Mouse (Mus musculus): Measurements from ENCODE around the gene Ints14. TPM values are rescaled to one million over a fixed set of nuclear protein-coding genes. Genes with fewer than 3 reads are reported as not detected.

The Ints14 gene
- polyA plus RNA-seq, 1 experiment from 2014 or later: 47.1 TPM

DNA sequence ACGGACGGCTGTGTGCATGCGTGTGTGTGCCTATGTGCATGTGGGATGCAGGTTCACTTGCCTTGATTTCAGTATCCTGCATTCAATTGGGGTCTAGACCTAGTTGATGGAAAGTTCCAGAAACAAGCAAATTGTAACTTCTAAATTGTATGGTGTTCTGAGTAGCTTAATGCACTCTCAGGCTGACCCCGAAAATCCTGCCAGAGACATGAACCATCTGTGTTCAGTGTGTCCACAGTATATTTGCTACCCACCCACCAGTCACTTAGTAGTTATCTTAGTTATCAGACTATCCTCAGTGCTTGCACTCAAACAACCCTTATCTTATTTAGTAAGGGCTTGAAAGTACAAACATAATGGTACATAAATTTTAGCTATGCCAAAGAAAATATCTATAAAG is 19.1 kb upstream of the Ints14 start:
- 85% methylated on average over 4 of the region's 4 CpGs for WGBS
- ATAC-seq (ENCODE audit: low FRiP score, low TSS enrichment) (no peak), DNase-seq (no peak)
- H3K4me1 ChIP-seq (ENCODE audit: control insufficient read depth, insufficient read depth, low read length): no peaks in the 10 kb centered on the region
- no peak overlapping the region for H3K27ac ChIP-seq (replicated peaks; ENCODE audit: low read depth, low read length)
- no peak overlapping the region for H3K4me3 ChIP-seq (replicated peaks; ENCODE audit: low read depth, low read length)
- H3K9ac ChIP-seq (replicated peaks; ENCODE audit: low read length): no peak overlapping the region
- H3K9me3 ChIP-seq (ENCODE audit: control insufficient read depth, low read length): no peaks in the 10 kb centered on the region
- H3K36me3 ChIP-seq (ENCODE audit: control insufficient read depth, insufficient read depth, low read length): no peaks in the 10 kb centered on the region
- no peak overlapping the region for H3K4me2 ChIP-seq (ENCODE audit: low read length)
- no peaks in the 10 kb centered on the region for H3K27me3 ChIP-seq (ENCODE audit: control insufficient read depth, insufficient read depth, low read length)

- Histone ChIP-seq H3K4me3 (replicated peaks; ENCODE audit: low read depth, low read length) (no peak overlapping the region), H3K4me2 (ENCODE audit: low read length) (no peak overlapping the region)
Measured at GRCm38 (mm10) chr9:64943997-64944396, 16.7 kb upstream of the Ints14 start.

DNA sequence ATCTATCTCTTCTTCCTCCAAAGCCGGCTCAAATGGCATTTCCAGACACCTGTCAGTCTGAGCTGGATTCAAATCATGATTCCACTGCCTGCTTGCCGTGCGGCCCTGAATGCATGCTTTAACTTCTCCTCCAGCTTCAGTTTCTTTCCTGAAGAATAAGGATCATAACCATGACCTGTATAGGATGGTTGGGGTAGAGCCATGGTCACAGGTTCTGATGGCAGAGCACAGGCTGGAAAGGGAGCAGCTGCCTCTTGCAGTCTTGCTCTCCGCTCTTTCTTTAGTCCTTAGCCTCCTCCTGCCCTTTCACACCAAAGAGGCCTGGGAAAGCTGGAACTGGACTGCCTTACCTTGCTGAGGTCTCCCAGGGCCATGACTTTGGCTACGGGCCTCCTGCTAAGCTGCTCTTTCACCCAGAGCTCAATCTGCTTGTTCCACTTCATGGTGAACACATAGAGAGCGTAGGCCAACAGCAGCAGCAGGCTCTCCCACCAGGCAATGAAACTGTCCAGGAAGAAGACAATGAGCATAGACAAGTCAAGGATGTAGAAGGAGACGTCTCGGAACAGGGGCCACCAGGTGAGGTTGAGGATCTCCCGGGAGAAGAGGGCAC is 13.1 kb upstream of the Ints14 start:
- H3K36me3 ChIP-seq (ENCODE audit: control insufficient read depth, insufficient read depth, low read length): no peaks in the 10 kb centered on the region
- H3K27ac ChIP-seq (replicated peaks; ENCODE audit: low read depth, low read length): no peak overlapping the region
- no peak overlapping the region for H3K9ac ChIP-seq (replicated peaks; ENCODE audit: low read length)
- H3K9me3 ChIP-seq (ENCODE audit: control insufficient read depth, low read length): no peaks in the 10 kb centered on the region
- H3K4me1 ChIP-seq (ENCODE audit: control insufficient read depth, insufficient read depth, low read length): 0 out of 2 replicates have a peak, but pooled peaks cover 4% of the 10 kb centered on the region
- DNase-seq (no peak), ATAC-seq (ENCODE audit: low FRiP score, low TSS enrichment) (no peak)
- no peak overlapping the region for H3K4me2 ChIP-seq (ENCODE audit: low read length)
- H3K4me3 ChIP-seq (replicated peaks; ENCODE audit: low read depth, low read length): no peak overlapping the region
- 0 out of 2 replicates have a peak, but pooled peaks cover 2% of the 10 kb centered on the region for H3K27me3 ChIP-seq (ENCODE audit: control insufficient read depth, insufficient read depth, low read length)
- WGBS: 85% methylated on average over 9 of the region's 9 CpGs

More at GRCm38 (mm10) chr9:64943997-64944396, 16.7 kb upstream of the Ints14 start:
- H3K9ac ChIP-seq (replicated peaks; ENCODE audit: low read length): no peak overlapping the region
- H3K27me3 ChIP-seq (ENCODE audit: control insufficient read depth, insufficient read depth, low read length): no peaks in the 10 kb centered on the region
- no peaks in the 10 kb centered on the region for H3K9me3 ChIP-seq (ENCODE audit: control insufficient read depth, low read length)
- WGBS: 29% methylated on average over 11 of the region's 11 CpGs
- no peaks in the 10 kb centered on the region for H3K36me3 ChIP-seq (ENCODE audit: control insufficient read depth, insufficient read depth, low read length)
- H3K27ac ChIP-seq (replicated peaks; ENCODE audit: low read depth, low read length): no peak overlapping the region
- DNase-seq (no peak), ATAC-seq (ENCODE audit: low FRiP score, low TSS enrichment) (no peak)
- no peaks in the 10 kb centered on the region for H3K4me1 ChIP-seq (ENCODE audit: control insufficient read depth, insufficient read depth, low read length)

GRCm38 (mm10) chr9:64951161-64951657 is 9.5 kb upstream of the Ints14 start, which contains the start of gene Slc24a1:
Gene Slc24a1, minus strand, starts transcription at chr9:64951607.
- H3K4me3 ChIP-seq (replicated peaks; ENCODE audit: low read depth, low read length): no peak within 1 kb of the TSS
- no peaks in the 10 kb centered on the region for H3K9me3 ChIP-seq (ENCODE audit: control insufficient read depth, low read length)
- H3K27me3 ChIP-seq (ENCODE audit: control insufficient read depth, insufficient read depth, low read length): peaks cover 2% of the 10 kb centered on the region; the same call in 1 of the 2 replicates
- H3K9ac ChIP-seq (replicated peaks; ENCODE audit: low read length): no peak within 1 kb of the TSS
- 0 out of 2 replicates have a peak, but pooled peaks cover 4% of the 10 kb centered on the region for H3K4me1 ChIP-seq (ENCODE audit: control insufficient read depth, insufficient read depth, low read length)
- H3K4me2 ChIP-seq (ENCODE audit: low read length): no peak within 1 kb of the TSS
- no peak within 1 kb of the TSS for H3K27ac ChIP-seq (replicated peaks; ENCODE audit: low read depth, low read length)
- WGBS: 33% methylated on average over 11 of the region's 11 CpGs
- no peaks in the 10 kb centered on the region for H3K36me3 ChIP-seq (ENCODE audit: control insufficient read depth, insufficient read depth, low read length)
- ATAC-seq (ENCODE audit: low FRiP score, low TSS enrichment) (no peak), DNase-seq (no peak)

GRCm38 (mm10) chr9:64952055-64952454 is 8.7 kb upstream of the Ints14 start:
- DNase-seq: no peak

GRCm38 (mm10) chr9:64953190-64953589 is 7.5 kb upstream of the Ints14 start:
- Histone ChIP-seq H3K36me3 (ENCODE audit: control insufficient read depth, insufficient read depth, low read length) (no peaks in the 10 kb centered on the region), H3K9ac (replicated peaks; ENCODE audit: low read length) (no peak overlapping the region), H3K27me3 (ENCODE audit: control insufficient read depth, insufficient read depth, low read length) (peaks cover 2% of the 10 kb centered on the region; the same call in 1 of the 2 replicates), H3K4me2 (ENCODE audit: low read length) (no peak overlapping the region), H3K4me1 (ENCODE audit: control insufficient read depth, insufficient read depth, low read length) (0 out of 2 replicates have a peak, but pooled peaks cover 4% of the 10 kb centered on the region), H3K27ac (replicated peaks; ENCODE audit: low read depth, low read length) (no peak overlapping the region), H3K9me3 (ENCODE audit: control insufficient read depth, low read length) (no peaks in the 10 kb centered on the region), H3K4me3 (replicated peaks; ENCODE audit: low read depth, low read length) (no peak overlapping the region)
- WGBS: 81% methylated on average over 7 of the region's 7 CpGs
- ATAC-seq (ENCODE audit: low FRiP score, low TSS enrichment) (no peak), DNase-seq (no peak)

More at GRCm38 (mm10) chr9:64952055-64952454, 8.7 kb upstream of the Ints14 start:
- no peaks in the 10 kb centered on the region for H3K9me3 ChIP-seq (ENCODE audit: control insufficient read depth, low read length)
- 16% methylated on average over 5 of the region's 5 CpGs for WGBS
- 0 out of 2 replicates have a peak, but pooled peaks cover 4% of the 10 kb centered on the region for H3K4me1 ChIP-seq (ENCODE audit: control insufficient read depth, insufficient read depth, low read length)
- H3K27me3 ChIP-seq (ENCODE audit: control insufficient read depth, insufficient read depth, low read length): peaks cover 2% of the 10 kb centered on the region; the same call in 1 of the 2 replicates
- no peak overlapping the region for H3K4me2 ChIP-seq (ENCODE audit: low read length)
- H3K9ac ChIP-seq (replicated peaks; ENCODE audit: low read length): no peak overlapping the region
- H3K27ac ChIP-seq (replicated peaks; ENCODE audit: low read depth, low read length): no peak overlapping the region
- no peak overlapping the region for H3K4me3 ChIP-seq (replicated peaks; ENCODE audit: low read depth, low read length)
- ATAC-seq (ENCODE audit: low FRiP score, low TSS enrichment): no peak
- H3K36me3 ChIP-seq (ENCODE audit: control insufficient read depth, insufficient read depth, low read length): no peaks in the 10 kb centered on the region

- 29% methylated on average over 12 of the region's 12 CpGs for WGBS
- no peak for DNase-seq
- no peaks in the 10 kb centered on the region for H3K36me3 ChIP-seq (ENCODE audit: control insufficient read depth, insufficient read depth, low read length)
- no peak overlapping the region for H3K4me3 ChIP-seq (replicated peaks; ENCODE audit: low read depth, low read length)
- H3K4me2 ChIP-seq (ENCODE audit: low read length): 0 out of 2 replicates have a peak overlapping the region, but pooled peaks have one; percentile 13
- no peak overlapping the region for H3K9ac ChIP-seq (replicated peaks; ENCODE audit: low read length)
- ATAC-seq (ENCODE audit: low FRiP score, low TSS enrichment): no peak
- H3K27me3 ChIP-seq (ENCODE audit: control insufficient read depth, insufficient read depth, low read length): no peaks in the 10 kb centered on the region; the same call in 1 of the 2 replicates
- no peaks in the 10 kb centered on the region for H3K9me3 ChIP-seq (ENCODE audit: control insufficient read depth, low read length)
- no peak overlapping the region for H3K27ac ChIP-seq (replicated peaks; ENCODE audit: low read depth, low read length)
- H3K4me1 ChIP-seq (ENCODE audit: control insufficient read depth, insufficient read depth, low read length): peaks cover 5% of the 10 kb centered on the region; the same call in 1 of the 2 replicates
Measured at GRCm38 (mm10) chr9:64956337-64956736, 4.4 kb upstream of the Ints14 start.

- H3K4me1 ChIP-seq (ENCODE audit: control insufficient read depth, insufficient read depth, low read length): peaks cover 7% of the 10 kb centered on the region
- no peak overlapping the region for H3K9ac ChIP-seq (replicated peaks; ENCODE audit: low read length)
- no peak overlapping the region for H3K4me3 ChIP-seq (replicated peaks; ENCODE audit: low read depth, low read length)
- H3K9me3 ChIP-seq (ENCODE audit: control insufficient read depth, low read length): no peaks in the 10 kb centered on the region
- H3K27ac ChIP-seq (replicated peaks; ENCODE audit: low read depth, low read length): no peak overlapping the region
- DNase-seq (no peak), ATAC-seq (ENCODE audit: low FRiP score, low TSS enrichment) (no peak)
- no peak overlapping the region for H3K4me2 ChIP-seq (ENCODE audit: low read length)
- H3K36me3 ChIP-seq (ENCODE audit: control insufficient read depth, insufficient read depth, low read length): no peaks in the 10 kb centered on the region; the same call in 1 of the 2 replicates
- H3K27me3 ChIP-seq (ENCODE audit: control insufficient read depth, insufficient read depth, low read length): no peaks in the 10 kb centered on the region; the same call in 1 of the 2 replicates
- 88% methylated on average over 3 of the region's 3 CpGs for WGBS
Measured at GRCm38 (mm10) chr9:64957276-64957675, 3.4 kb upstream of the Ints14 start.

DNA sequence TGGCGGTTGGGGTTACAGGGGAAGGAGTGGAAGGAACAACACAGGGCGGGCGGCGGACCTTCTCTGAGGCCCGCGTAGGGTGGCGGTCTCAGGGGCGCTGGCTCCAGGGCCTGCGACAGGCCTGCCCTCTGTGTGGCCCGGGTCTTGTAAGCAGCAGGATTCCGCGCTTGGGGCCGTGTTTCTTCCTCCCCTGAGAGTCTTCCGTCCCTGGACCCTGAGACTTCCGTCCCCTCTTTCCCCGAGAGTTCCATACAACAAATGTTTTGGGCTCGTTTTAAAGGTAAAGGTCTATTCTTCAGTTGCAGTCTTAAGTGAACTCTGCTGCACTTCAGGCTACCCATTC is 244 bp downstream of the Ints14 start:
- Histone ChIP-seq H3K9me3 (ENCODE audit: control insufficient read depth, low read length) (no peaks in the 10 kb centered on the region), H3K9ac (replicated peaks; ENCODE audit: low read length) (peak overlapping the region; percentile 67), H3K36me3 (ENCODE audit: control insufficient read depth, insufficient read depth, low read length) (peaks cover 18% of the 10 kb centered on the region), H3K4me2 (ENCODE audit: low read length) (peak overlapping the region; percentile 76), H3K4me1 (ENCODE audit: control insufficient read depth, insufficient read depth, low read length) (peaks cover 7% of the 10 kb centered on the region), H3K27ac (replicated peaks; ENCODE audit: low read depth, low read length) (peak overlapping the region; percentile 80), H3K4me3 (replicated peaks; ENCODE audit: low read depth, low read length) (peak overlapping the region; percentile 62), H3K27me3 (ENCODE audit: control insufficient read depth, insufficient read depth, low read length) (no peaks in the 10 kb centered on the region)
- 0% methylated on average over 17 of the region's 17 CpGs for WGBS
- no peak for DNase-seq
- 0 out of 2 replicates have a peak, but pooled peaks have one; percentile 74 for ATAC-seq (ENCODE audit: low FRiP score, low TSS enrichment)
